Mouse (Mus musculus) forebrain, postnatal 0 days (tissue): ENCODE measurements at regions not wholly inside any gene's neighbourhood (a gene's known extent, or its start where the extent isn't known, plus 50 kb on each side); places are given as distances from the start of the nearest gene placed in this dataset.

Source experiments
- ATAC-seq: fragments of 200-750 bp; cut with Nextera tagmentation; 2 replicates; pipeline ENCODE4 v1.8.0; 2017; ENCODE audit warnings: mild to moderate bottlenecking, moderate library complexity
- DNase-seq: peaks from one replicate; pipeline ENCODE4 v3.0.0-alpha.2; 2015
- H3K27ac ChIP-seq: fragments of 300-500 bp; sonication (generic); 2 replicates; pipeline ENCODE4 v1.5.1; 2014; ENCODE audit warnings: low read depth, mild to moderate bottlenecking, antibody characterized with exemption, low read length, moderate library complexity, mixed read lengths
- H3K27me3 ChIP-seq: fragments of 300-500 bp; sonication (generic); 2 replicates; pipeline ENCODE4 v1.6.1; 2014; ENCODE audit warnings: mild to moderate bottlenecking, low read length, mixed read lengths; ENCODE audit not compliant: insufficient read depth
- H3K36me3 ChIP-seq: fragments of 300-500 bp; sonication (generic); 2 replicates; pipeline ENCODE4 v1.6.1; 2014; ENCODE audit warnings: mild to moderate bottlenecking, moderate library complexity; ENCODE audit not compliant: insufficient read depth
- H3K4me1 ChIP-seq: fragments of 300-500 bp; sonication (generic); 2 replicates; pipeline ENCODE4 v1.6.1; 2014; ENCODE audit warnings: antibody characterized with exemption; ENCODE audit not compliant: insufficient read depth
- H3K4me2 ChIP-seq: fragments of 300-500 bp; sonication (generic); 2 replicates; pipeline ENCODE4 v1.6.1; 2014; ENCODE audit warnings: low read depth, mild to moderate bottlenecking, moderate library complexity
- H3K4me3 ChIP-seq: fragments of 300-500 bp; sonication (generic); 2 replicates; pipeline ENCODE4 v1.5.1; 2014; ENCODE audit warnings: low read depth, low read length, mixed read lengths
- H3K9ac ChIP-seq: fragments of 300-500 bp; sonication (generic); 2 replicates; pipeline ENCODE4 v1.6.1; 2014; ENCODE audit warnings: mild to moderate bottlenecking
- H3K9me3 ChIP-seq: fragments of 300-500 bp; sonication (generic); 2 replicates; pipeline ENCODE4 v1.6.1; 2016; ENCODE audit warnings: low read length
- CTCF ChIP-seq: sonication (generic); IDR thresholded peaks from 2 replicates; pipeline ENCODE4 v1.5.1; 2016; ENCODE audit warnings: antibody characterized with exemption, control low read depth, low read depth
- WGBS: fragments of 180-500 bp; shearing (Covaris S2); extraction: QIAGEN DNeasy Blood & Tissue Kit; methylation state at CpG from one replicate; pipeline ENCODE4 v1.1.7; 2014; 5-methylcytosine and 5-hydroxymethylcytosine counted together

- 23% methylated on average over 12 of the region's 12 CpGs for WGBS
- H3K27ac ChIP-seq = no peak overlapping the region
These were observed 194.7 kb upstream of the Gm10306 start for GRCm38 (mm10) chr4:94361528-94362217.

GRCm38 (mm10) chr4:94365375-94365774 lies 191.0 kb upstream of the Gm10306 start:
- H3K4me1 ChIP-seq = no peaks in the 10 kb centered on the region
- 80% methylated on average over 4 of the region's 4 CpGs for WGBS
- DNase-seq = no peak
- no peaks in the 10 kb centered on the region for H3K36me3 ChIP-seq
- TF ChIP-seq CTCF = no peak
- H3K9me3 ChIP-seq = no peaks in the 10 kb centered on the region
- no peak overlapping the region for H3K4me3 ChIP-seq
- H3K4me2 ChIP-seq = no peak overlapping the region
- H3K27me3 ChIP-seq = no peaks in the 10 kb centered on the region; the same call in 1 of the 2 replicates
- no peak overlapping the region for H3K9ac ChIP-seq
- no peak for ATAC-seq
- no peak overlapping the region for H3K27ac ChIP-seq

More at GRCm38 (mm10) chr4:94361528-94362217, 194.7 kb upstream of the Gm10306 start:
- TF ChIP-seq CTCF = no peak
- no peak overlapping the region for H3K4me3 ChIP-seq
- no peaks in the 10 kb centered on the region for H3K36me3 ChIP-seq
- H3K9me3 ChIP-seq = no peaks in the 10 kb centered on the region
- DNase-seq (no peak), ATAC-seq (0 out of 2 replicates have a peak, but pooled peaks have one; percentile 20)
- H3K4me2 ChIP-seq = no peak overlapping the region; the same call in 1 of the 2 replicates
- H3K27me3 ChIP-seq = no peaks in the 10 kb centered on the region
- no peaks in the 10 kb centered on the region for H3K4me1 ChIP-seq
- H3K9ac ChIP-seq = no peak overlapping the region

- Histone ChIP-seq H3K27ac (no peak overlapping the region), H3K9ac (no peak overlapping the region), H3K9me3 (no peaks in the 10 kb centered on the region), H3K36me3 (no peaks in the 10 kb centered on the region), H3K27me3 (no peaks in the 10 kb centered on the region; the same call in 1 of the 2 replicates), H3K4me1 (no peaks in the 10 kb centered on the region), H3K4me3 (no peak overlapping the region), H3K4me2 (no peak overlapping the region)
- DNase-seq = no peak
- no peak for TF ChIP-seq CTCF
- WGBS = 81% methylated on average over 3 of the region's 3 CpGs
- no peak for ATAC-seq
These were observed 189.2 kb upstream of the Gm10306 start for GRCm38 (mm10) chr4:94367174-94367573.

GRCm38 (mm10) chr4:94370981-94371380 lies 185.4 kb upstream of the Gm10306 start:
- TF ChIP-seq CTCF = no peak
- 48% methylated on average over 6 of the region's 6 CpGs for WGBS
- Histone ChIP-seq H3K9ac (no peak overlapping the region), H3K27ac (no peak overlapping the region), H3K36me3 (no peaks in the 10 kb centered on the region), H3K4me3 (no peak overlapping the region), H3K4me2 (no peak overlapping the region), H3K4me1 (no peaks in the 10 kb centered on the region), H3K27me3 (no peaks in the 10 kb centered on the region; the same call in 1 of the 2 replicates), H3K9me3 (no peaks in the 10 kb centered on the region)
- no peak for DNase-seq
- no peak for ATAC-seq

- no peak overlapping the region for H3K9ac ChIP-seq
These were observed 180.1 kb upstream of the Gm10306 start for GRCm38 (mm10) chr4:94376256-94376655.

GRCm38 (mm10) chr4:94385703-94386102 lies 170.6 kb upstream of the Gm10306 start:
- TF ChIP-seq CTCF = no peak
- no peak overlapping the region for H3K9ac ChIP-seq
- no peak for DNase-seq
- no peaks in the 10 kb centered on the region for H3K4me1 ChIP-seq
- H3K4me3 ChIP-seq = no peak overlapping the region
- H3K36me3 ChIP-seq = no peaks in the 10 kb centered on the region
- no peaks in the 10 kb centered on the region for H3K9me3 ChIP-seq
- no peaks in the 10 kb centered on the region for H3K27me3 ChIP-seq
- ATAC-seq = no peak
- no peak overlapping the region for H3K27ac ChIP-seq
- no peak overlapping the region for H3K4me2 ChIP-seq
- WGBS = 74% methylated on average over 7 of the region's 7 CpGs

More at GRCm38 (mm10) chr4:94376256-94376655, 180.1 kb upstream of the Gm10306 start:
- H3K4me2 ChIP-seq = no peak overlapping the region
- peak; percentile 88 for ATAC-seq
- no peaks in the 10 kb centered on the region for H3K36me3 ChIP-seq
- no peak overlapping the region for H3K4me3 ChIP-seq
- no peaks in the 10 kb centered on the region for H3K27me3 ChIP-seq
- no peak overlapping the region for H3K27ac ChIP-seq
- TF ChIP-seq CTCF = no peak
- 58% methylated on average over 1 of the region's 1 CpGs for WGBS
- no peaks in the 10 kb centered on the region for H3K9me3 ChIP-seq
- no peaks in the 10 kb centered on the region for H3K4me1 ChIP-seq
- DNase-seq = peak; percentile 31

- DNase-seq = no peak
- no peak overlapping the region for H3K9ac ChIP-seq
- no peaks in the 10 kb centered on the region for H3K4me1 ChIP-seq
- no peak for TF ChIP-seq CTCF
- 67% methylated on average over 2 of the region's 2 CpGs for WGBS
- no peak overlapping the region for H3K4me3 ChIP-seq
- H3K36me3 ChIP-seq = no peaks in the 10 kb centered on the region
- H3K4me2 ChIP-seq = no peak overlapping the region
- H3K9me3 ChIP-seq = no peaks in the 10 kb centered on the region
- H3K27ac ChIP-seq = no peak overlapping the region
- ATAC-seq = no peak
- no peaks in the 10 kb centered on the region for H3K27me3 ChIP-seq
These were observed 168.0 kb upstream of the Gm10306 start for GRCm38 (mm10) chr4:94388317-94388716.
